Mouse (Mus musculus): ENCODE measurements around the gene Srrt.

Srrt gene

GRCm38 (mm10) chr5:137263897-137264720 is 43.4 kb downstream of the Srrt start:
- no peak for DNase-seq

Data from kidney, postnatal 36 days (tissue).